Mouse (Mus musculus): ENCODE results near the gene Lect2.

Lect2 gene

DNA sequence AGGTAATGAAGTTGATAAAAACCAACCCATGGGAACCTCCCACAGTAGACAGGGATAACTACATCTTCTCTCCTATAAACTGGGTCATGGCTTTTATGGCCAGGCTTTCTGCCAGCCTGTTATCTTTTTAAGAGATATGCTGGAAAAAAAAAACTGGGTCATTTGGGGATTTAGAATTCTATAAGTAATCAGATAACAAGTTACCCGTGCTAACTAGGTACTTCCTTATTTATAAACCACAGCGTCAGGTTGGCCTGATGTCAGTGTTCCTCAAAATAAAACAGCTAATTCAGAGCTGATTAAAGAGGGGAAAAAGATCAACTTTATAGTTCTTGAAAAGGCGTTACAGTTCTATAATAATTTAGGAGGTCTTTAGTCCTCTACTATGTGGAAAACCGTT is 19.3 kb downstream of the Lect2 start:
- POLR2A ChIA-PET, result no interaction called here
- CTCF ChIA-PET, result no interaction called here

DNA sequence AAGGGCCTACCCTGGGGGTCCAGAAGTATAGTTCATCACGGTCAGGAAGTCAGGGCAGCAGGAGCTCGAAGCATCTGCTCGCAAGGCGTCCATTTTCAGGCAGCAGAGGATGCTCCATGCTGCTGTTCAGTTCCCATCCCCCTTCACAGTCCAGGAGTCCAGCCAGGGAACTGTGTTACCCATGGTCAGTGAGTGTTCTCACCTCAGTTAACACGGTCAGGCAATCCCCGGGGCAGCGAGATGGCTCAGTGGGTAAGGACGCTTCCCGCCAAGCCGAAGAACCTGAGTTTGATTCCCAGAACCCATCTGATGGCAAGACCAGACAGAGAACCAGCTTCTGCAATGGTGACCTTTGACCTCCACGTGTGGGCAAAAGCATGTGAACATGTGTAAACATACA is 20.0 kb downstream of the Lect2 start:
- CTCF ChIA-PET, result no interaction called here
- POLR2A ChIA-PET, result no interaction called here

GRCm38 (mm10) chr13:56527846-56528245 is 20.5 kb downstream of the Lect2 start:
- ChIA-PET POLR2A (no interaction called here), CTCF (interaction anchor here in 1 of 4 experiments (0.8 kb wide), 1 partner anchor 28 kb away, joined by 3 read pairs; no protein-coding TSS in a partner anchor)

DNA sequence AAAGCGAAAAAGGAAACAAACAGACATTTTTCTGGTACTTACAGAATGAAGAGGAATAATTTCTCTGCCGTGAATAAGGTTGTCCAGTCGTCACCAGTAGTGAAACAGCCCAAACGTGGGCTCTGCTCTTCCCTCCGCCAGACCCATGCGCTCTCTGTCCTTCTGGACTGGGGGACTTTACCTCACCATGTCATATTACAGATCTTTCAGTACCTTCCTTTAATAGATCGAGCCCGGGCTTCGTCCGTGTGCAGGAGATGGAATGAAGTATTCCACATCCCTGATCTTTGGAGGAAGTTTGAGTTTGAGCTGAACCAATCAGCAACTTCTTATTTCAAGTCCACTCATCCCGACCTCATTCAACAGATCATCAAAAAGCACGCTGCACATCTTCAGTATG is 21.4 kb downstream of the Lect2 start:
- CTCF ChIA-PET, result interaction anchor here in 2 of 4 experiments (0.5 to 0.8 kb wide), 2 partner anchors 28 to 29 kb away, joined by 3 read pairs; no protein-coding TSS in a partner anchor
- POLR2A ChIA-PET, result no interaction called here

DNA sequence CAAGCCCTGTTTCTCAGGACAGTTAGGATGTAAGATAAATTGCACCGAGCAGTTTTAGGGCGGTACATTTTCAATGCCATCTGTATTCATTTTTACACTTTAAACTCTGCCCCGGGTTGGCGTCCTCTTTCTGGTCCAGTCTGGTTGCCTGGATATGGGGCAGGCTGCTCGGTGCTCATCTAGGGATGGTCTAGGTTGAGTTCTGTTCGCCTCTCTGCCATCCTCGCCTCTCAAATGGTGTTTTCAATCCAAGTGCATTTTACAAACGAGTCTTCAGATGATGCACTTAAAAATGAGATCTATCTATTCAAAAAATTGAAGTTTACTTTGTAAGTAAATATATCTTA is 25.5 kb downstream of the Lect2 start:
- POLR2A ChIA-PET, result interaction anchor here in 2 of 4 experiments (0.6 to 1.9 kb wide), 13 partner anchors 8 to 378 kb away, joined by 3 to 7 read pairs (median 4); partner anchors contain the start of genes Smad5 (in 1 of the 2) and Tgfbi (in 1 of the 2)
- CTCF ChIA-PET, result interaction anchor here (0.6 to 1.4 kb wide), 8 partner anchors 14 to 325 kb away, joined by 3 to 8 read pairs (median 3); no protein-coding TSS in a partner anchor

DNA sequence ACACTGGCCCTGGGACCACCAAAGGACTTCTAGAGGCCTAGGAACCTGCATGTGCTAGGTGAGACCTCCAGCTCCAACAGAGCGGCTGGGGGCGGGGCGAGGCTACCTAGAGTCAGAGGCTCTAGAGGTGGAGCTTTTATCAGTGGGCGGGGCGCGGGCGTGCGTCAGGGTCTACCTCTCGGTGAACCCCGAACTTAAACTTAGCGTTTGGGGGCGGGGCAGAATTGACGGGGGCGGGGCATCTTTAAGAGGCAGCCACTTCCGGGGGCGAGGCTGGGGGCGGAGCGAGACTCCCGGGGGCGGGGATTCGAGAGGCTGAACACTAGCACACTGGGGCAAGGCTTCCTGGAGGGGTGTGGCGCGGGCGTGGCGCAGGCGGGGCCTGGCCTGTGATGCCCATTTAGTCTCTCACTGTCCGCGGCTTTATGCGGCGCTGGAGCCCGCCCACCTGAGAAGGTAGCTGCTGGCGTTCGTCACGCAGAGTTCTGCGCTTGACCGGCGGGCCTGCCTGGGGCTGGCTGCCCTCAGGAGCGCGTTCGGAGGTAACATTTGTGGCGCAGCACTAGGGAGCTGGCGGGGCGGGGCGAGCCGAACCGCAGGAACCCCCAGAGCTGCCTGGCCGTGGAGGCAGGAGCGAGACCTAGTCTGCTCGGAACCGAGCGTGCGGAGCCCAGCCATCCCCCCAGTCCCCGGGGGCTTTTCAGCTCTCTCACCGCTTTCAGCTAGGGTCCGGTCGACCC is 26.1 kb downstream of the Lect2 start, which contains the start of gene Fbxl21:
TSS of gene Fbxl21 (plus strand) at position 392 of the 740 bp plus-strand sequence.
- ChIA-PET POLR2A (interaction anchor here in 2 of 4 experiments (0.6 to 1.9 kb wide), 28 partner anchors 9 to 490 kb away, joined by 3 to 7 read pairs (median 3); partner anchors contain the start of genes Smad5 (in 2 of the 2), Slc25a48 (in 1 of the 2) and Tgfbi (in 1 of the 2)), CTCF (interaction anchor here (0.6 to 1.4 kb wide), 15 partner anchors 13 to 464 kb away, joined by 3 to 12 read pairs (median 3); no protein-coding TSS in a partner anchor)

GRCm38 (mm10) chr13:56516816-56517215 is 31.5 kb downstream of the Lect2 start:
- POLR2A ChIA-PET, result no interaction called here
- CTCF ChIA-PET, result interaction anchor here in 1 of 4 experiments (0.6 kb wide), 1 partner anchor 146 kb away, joined by 3 read pairs; no protein-coding TSS in a partner anchor

- ChIA-PET CTCF (interaction anchor here in 2 of 4 experiments (0.5 to 0.6 kb wide), 2 partner anchors 11 to 146 kb away, joined by 3 read pairs; no protein-coding TSS in a partner anchor), POLR2A (interaction anchor here in 1 of 4 experiments (0.6 kb wide), 3 partner anchors 32 to 119 kb away, joined by 3 read pairs; no protein-coding TSS in a partner anchor)
Measured at GRCm38 (mm10) chr13:56516311-56516710, 32.0 kb downstream of the Lect2 start.

DNA sequence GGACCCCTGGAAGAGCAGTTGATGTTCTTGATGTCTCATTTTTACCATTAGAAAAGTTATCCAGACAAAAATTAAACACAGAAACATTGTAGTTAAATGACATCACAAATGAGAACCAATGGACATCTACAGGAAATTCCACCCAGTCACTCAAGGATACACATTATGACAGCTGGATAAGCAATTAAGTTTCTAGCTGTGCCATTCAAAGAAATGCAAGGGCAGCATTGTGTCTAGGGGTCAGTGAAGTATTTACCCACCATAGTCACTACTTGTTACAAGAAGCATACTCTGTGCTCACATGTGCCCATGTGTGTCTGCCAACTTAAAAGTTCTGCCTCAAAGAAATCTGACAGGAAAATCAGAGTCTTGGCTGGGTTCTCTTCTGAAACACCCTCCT is 34.7 kb downstream of the Lect2 start:
- ChIA-PET CTCF (no interaction called here), POLR2A (no interaction called here)

DNA sequence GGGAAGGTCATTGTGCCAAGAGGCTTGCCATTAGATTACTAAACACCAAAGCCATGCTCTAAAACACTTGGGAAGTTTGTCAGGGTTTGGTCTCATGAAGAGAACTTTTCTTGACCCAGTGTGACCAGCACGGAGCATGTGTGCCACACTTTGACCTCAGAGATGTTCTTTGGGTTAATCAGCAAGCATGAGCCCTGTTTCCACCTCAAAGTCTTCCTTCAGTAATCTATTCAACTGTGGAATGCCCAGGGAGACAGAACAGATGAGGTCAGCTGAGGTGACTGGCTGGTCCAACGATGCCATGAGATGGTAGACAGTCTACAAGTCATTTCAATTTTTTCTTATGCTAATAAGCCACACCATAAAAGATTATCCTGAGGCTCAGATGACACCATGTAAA is 38.5 kb downstream of the Lect2 start:
- POLR2A ChIA-PET, result interaction anchor here in 1 of 4 experiments (1.1 kb wide), 1 partner anchor 12 kb away, joined by 3 read pairs; no protein-coding TSS in a partner anchor
- CTCF ChIA-PET, result no interaction called here

GRCm38 (mm10) chr13:56506871-56507496 is 41.3 kb downstream of the Lect2 start:
- ChIA-PET CTCF (no interaction called here), POLR2A (interaction anchor here in 1 of 4 experiments (1.2 kb wide), 1 partner anchor 12 kb away, joined by 3 read pairs; no protein-coding TSS in a partner anchor)

- CTCF ChIA-PET, result interaction anchor here in 3 of 4 experiments (0.6 to 0.9 kb wide), 3 partner anchors 12 to 140 kb away, joined by 3 to 5 read pairs (median 3); no protein-coding TSS in a partner anchor
- POLR2A ChIA-PET, result no interaction called here
Measured at GRCm38 (mm10) chr13:56501866-56502420, 46.4 kb downstream of the Lect2 start.

DNA sequence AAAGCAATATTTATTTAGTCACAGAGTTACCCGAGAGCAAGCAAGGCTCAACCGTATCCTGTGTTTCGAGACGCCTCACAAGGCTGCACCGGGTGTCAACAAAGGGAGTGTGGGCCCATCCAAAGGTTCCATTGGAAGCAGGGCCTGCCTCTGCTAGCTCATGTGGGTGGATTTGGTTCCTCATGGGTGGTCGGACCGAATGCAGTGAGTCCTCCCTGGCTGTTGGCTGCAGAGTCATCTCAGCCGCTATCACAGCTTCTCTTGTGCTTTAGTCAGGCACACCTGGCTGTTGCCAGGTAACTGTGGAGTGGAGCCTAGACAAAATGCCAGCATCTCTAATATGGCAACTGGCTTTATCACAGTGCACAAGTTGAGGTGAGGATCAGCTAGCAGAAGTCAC is 47.7 kb downstream of the Lect2 start:
- ChIA-PET CTCF (interaction anchor here in 2 of 4 experiments (0.8 to 1.4 kb wide), 4 partner anchors 22 to 221 kb away, joined by 3 to 6 read pairs (median 4); partner anchors contain the start of gene Fbxl21 (in 1 of the 2)), POLR2A (interaction anchor here in 1 of 4 experiments (0.9 to 1.0 kb wide), 2 partner anchors 20 to 82 kb away, joined by 3 read pairs; no protein-coding TSS in a partner anchor)

DNA sequence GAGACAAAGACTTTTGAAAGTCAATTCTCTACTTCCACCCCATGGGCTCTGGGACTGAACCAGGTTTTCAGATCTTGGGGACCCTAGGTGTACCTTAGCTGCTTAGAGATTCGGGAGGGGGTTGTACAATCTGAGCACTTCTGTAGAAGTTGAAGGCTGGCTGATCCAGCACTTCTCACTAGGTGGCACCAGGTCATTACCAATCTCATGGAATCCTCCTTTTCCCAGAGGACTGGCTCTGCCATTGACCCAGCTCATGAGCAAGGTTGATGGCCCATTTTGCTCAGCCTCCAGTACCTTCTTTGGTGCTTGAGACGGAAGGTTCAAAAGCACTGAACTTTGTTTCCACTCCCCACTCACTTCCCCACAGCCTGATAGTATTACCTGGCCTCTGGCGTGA is 48.2 kb downstream of the Lect2 start:
- CTCF ChIA-PET, result interaction anchor here in 2 of 4 experiments (0.6 to 1.4 kb wide), 6 partner anchors 12 to 295 kb away, joined by 3 to 6 read pairs (median 3); partner anchors contain the start of gene Fbxl21 (in 1 of the 2)

GRCm38 (mm10) chr13:56494440-56494839 is 53.9 kb downstream of the Lect2 start:
- ChIA-PET CTCF (no interaction called here), POLR2A (interaction anchor here in 1 of 4 experiments (1.3 kb wide), 1 partner anchor 13 kb away, joined by 3 read pairs; no protein-coding TSS in a partner anchor)

More for the DNA sequence above, 48.2 kb downstream of the Lect2 start:
- POLR2A ChIA-PET, result interaction anchor here in 1 of 4 experiments (0.9 to 1.0 kb wide), 2 partner anchors 21 to 82 kb away, joined by 3 read pairs; no protein-coding TSS in a partner anchor
